Mouse (Mus musculus) sigmoid colon, adult 10 weeks (tissue): ENCODE data around the gene Ntrk1. TPM values are rescaled to one million over a fixed set of nuclear protein-coding genes. Genes with fewer than 3 reads are reported as not detected.

ENCODE experiments used
- polyA plus RNA-seq: library from polyadenylated mRNA; stranded (reverse); fragments of 350-450 nt; fragmentation: Illumina TruSeq; extraction: RNeasy Lipid Tissue Mini Kit (QIAGEN cat#74804); gene quantifications from one replicate; pipeline ENCODE4 v1.2.3, GENCODE M21; 2014; ENCODE audit warnings: low read depth, low replicate concordance

Ntrk1 gene
- polyA plus RNA-seq = not detected

DNA sequence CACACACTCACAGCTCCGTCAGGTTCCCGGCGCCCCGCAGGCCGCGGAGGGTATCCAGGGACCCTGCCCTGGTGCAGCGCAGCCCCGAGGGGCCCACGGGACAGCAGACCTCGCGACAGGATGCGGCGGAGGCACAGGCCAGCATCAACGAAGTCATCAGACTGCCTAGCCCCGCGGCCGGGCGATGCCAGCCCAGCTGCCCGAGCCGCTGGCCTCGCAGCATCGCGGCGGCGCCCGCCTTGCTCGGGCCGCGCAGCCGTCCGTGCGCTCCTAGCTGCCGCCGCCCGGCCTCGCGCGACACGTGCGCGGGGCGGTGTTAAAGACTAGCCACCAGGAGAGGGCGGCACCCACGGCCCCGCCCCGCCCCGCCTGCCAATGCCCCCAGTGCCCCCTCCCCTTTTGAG lies at the start of gene Ntrk1:
Ntrk1 (minus strand) TSS at position 241 of the 404 bp plus-strand sequence.

DNA sequence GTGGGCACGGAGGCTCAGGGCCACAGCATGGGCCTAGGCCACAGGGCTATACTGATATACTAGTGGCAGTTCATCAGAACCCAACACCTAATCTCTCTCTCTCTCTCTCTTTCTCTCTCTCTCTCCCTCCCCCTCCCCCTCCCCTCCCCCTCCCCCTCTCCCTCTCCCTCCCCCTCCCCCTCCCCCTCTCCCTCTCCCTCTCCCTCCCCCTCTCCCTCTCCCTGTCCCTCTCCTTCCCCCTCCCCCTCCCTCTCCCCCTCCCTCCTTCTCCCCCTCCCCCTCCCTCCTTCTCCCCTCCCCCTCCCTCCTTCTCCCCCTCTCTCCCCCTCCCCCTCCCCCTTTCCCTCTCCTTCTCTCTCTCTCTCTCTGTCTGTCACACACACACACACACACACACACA lies 29.2 kb upstream of the Ntrk1 start, which contains the start of gene Pear1:
Pear1 (minus strand) TSS at position 101 of the 400 bp plus-strand sequence.

DNA sequence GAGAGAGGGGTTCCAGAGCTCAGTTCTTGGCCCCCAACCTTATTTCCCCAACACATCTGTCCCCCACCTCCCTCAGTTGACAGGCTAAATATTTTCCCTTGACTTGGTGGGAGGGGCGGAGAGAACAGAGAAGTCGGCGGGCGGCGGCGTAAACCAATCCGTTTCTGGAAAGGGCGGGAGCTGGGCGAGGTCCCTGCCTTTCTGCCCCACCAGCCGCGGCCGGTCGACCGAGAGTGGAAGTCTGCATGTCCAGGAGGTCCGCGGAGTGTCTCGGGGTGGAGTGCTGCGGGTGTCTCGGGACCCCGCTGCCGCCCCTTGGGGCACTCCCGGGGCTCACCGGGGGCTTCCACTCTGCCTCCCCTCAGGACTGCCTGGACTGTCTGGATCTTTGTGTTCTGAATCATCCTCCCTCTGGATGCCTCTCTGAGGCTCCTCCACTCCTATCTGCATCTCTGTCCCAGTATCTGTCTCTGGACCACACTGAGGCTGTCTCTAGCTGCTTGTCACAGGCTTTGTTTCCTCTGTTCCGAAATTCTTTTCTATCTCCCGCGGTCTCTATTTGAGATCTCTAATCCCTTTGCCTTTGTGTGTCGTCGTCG lies 1.9 kb upstream of the Ntrk1 start, which contains the start of gene Insrr:
Insrr (plus strand) TSS at position 216 of the 599 bp plus-strand sequence.

DNA sequence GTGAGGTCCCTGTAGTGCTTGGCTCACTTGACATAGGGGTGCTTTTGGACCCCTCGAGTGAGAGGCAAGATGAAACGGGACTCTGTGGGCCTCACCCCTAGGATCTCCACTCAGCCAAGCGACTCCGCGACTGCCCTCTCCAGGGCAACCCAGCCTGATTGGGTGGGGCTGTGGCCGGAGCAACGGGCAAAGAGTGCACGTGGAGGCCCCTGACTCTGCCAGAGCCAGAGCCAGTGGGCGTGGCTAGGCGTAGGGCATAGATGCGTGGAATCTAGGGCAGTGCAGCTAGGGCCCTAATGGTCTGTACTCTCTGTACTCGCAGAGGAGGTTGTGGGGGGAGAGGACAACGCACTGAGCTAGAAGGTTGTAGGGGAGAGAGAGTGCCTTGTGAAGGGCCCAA lies 46.5 kb downstream of the Ntrk1 start, which contains the start of gene Lrrc71:
Lrrc71 (minus strand) TSS at position 195 of the 400 bp plus-strand sequence.

Other genes starting within 250 kb of the Ntrk1 start
- gene Arhgef11, start 177.6 kb downstream of the Ntrk1 start, polyA plus RNA-seq = 31.8 TPM
- gene Lrrc71, start 46.5 kb downstream of the Ntrk1 start, polyA plus RNA-seq = not detected
- gene Insrr, start 1.8 kb upstream of the Ntrk1 start, polyA plus RNA-seq = 0.28 TPM
- 0.50 TPM for gene Pear1, start 29.1 kb upstream of the Ntrk1 start, polyA plus RNA-seq
- 0.22 TPM for gene Sh2d2a, start 51.6 kb upstream of the Ntrk1 start, polyA plus RNA-seq
- gene Prcc, start 90.4 kb upstream of the Ntrk1 start, polyA plus RNA-seq = 3.7 TPM
- gene Hdgf, start 111.2 kb upstream of the Ntrk1 start, polyA plus RNA-seq = 113 TPM
- gene Mrpl24, start 124.3 kb upstream of the Ntrk1 start, polyA plus RNA-seq = 171 TPM
- gene Isg20l2, start 135.2 kb upstream of the Ntrk1 start, polyA plus RNA-seq = 31.3 TPM
- gene Rrnad1, start 135.6 kb upstream of the Ntrk1 start, polyA plus RNA-seq = 12.1 TPM
- not detected for gene Crabp2, start 153.5 kb upstream of the Ntrk1 start, polyA plus RNA-seq
- gene Nes, start 175.9 kb upstream of the Ntrk1 start, polyA plus RNA-seq = 2.8 TPM
- not detected for gene Bcan, start 205.1 kb upstream of the Ntrk1 start, polyA plus RNA-seq
- not detected for gene Hapln2, start 232.4 kb upstream of the Ntrk1 start, polyA plus RNA-seq
- gene Gpatch4, start 247.9 kb upstream of the Ntrk1 start, polyA plus RNA-seq = 5.5 TPM